Comparison of ENCODE assay signal across 24 mouse cellular contexts in the genomic region with DNA sequence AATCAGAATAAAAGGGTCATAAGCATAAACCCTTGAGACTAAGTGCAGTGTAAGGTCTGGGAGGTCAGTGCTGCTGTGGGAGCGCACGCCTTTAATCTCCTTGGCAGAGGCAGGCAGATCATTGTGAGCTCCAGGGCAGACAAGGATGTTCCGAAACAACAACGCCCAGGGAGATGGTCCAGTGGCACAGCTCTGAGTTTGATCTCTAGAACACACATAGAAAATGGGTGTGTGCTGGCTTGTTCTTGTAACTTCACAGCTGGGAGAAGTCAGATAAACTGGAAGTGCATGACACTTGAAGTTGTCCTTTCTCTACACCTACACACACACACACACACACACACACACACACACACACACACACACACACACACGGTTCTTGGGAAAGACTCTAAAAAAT. TPM values are rescaled to one million over a fixed set of nuclear protein-coding genes. Genes with fewer than 3 reads are reported as not detected.
A peak's percentile ranks its signal among the peaks of the same experiment; 100 is the strongest.
DNase-seq lines count a peak whose midpoint lies in the region; ATAC-seq lines count a peak whose summit lies in the region.
"Had no signal": no experiment of that assay in that cellular context is flagged by ENCODE, and none has a peak within 500 bp of the region (broad histone marks: within the 10 kb centered on the region; RNA-seq: fewer than 3 reads in every experiment).

No protein-coding gene starts in this region.

- H3K27me3 ChIP-seq in heart, embryonic 11.5 days (ENCODE audit: control insufficient read depth, insufficient read depth, low read length) = no peaks in the 10 kb centered on the region
- no peaks in the 10 kb centered on the region for H3K27me3 ChIP-seq in liver, embryonic 12.5 days (replicated peaks)
- H3K27me3 ChIP-seq: forebrain, embryonic 13.5 days; limb, embryonic 15.5 days; neural tube, embryonic 13.5 days had no signal

- no peak overlapping the region for H3K27ac ChIP-seq in heart, embryonic 11.5 days (ENCODE audit: low read depth, low read length)
- H3K27ac ChIP-seq in liver, embryonic 12.5 days = peak overlapping the region; percentile 63
- H3K27ac ChIP-seq: forebrain, embryonic 13.5 days; hindbrain, embryonic 10.5 days; limb, embryonic 15.5 days; midbrain, embryonic 10.5 days; neural tube, embryonic 13.5 days had no signal

- peaks cover 27% of the 10 kb centered on the region for H3K4me1 ChIP-seq in heart, embryonic 11.5 days (ENCODE audit: control insufficient read depth, insufficient read depth, low read length)
- H3K4me1 ChIP-seq in liver, embryonic 12.5 days = peaks cover 59% of the 10 kb centered on the region
- H3K4me1 ChIP-seq: hindbrain, embryonic 10.5 days; midbrain, embryonic 10.5 days had no signal

- 65% methylated on average over 5 of the region's 5 CpGs for WGBS in heart, embryonic 11.5 days (ENCODE audit: insufficient replicate concordance)
- 31% methylated on average over 5 of the region's 5 CpGs for WGBS in liver, embryonic 12.5 days (ENCODE audit: insufficient replicate concordance)

- H3K4me2 ChIP-seq in heart, embryonic 11.5 days = no peak overlapping the region
- peak overlapping the region; percentile 49 for H3K4me2 ChIP-seq in liver, embryonic 12.5 days
- H3K4me2 ChIP-seq: forebrain, embryonic 13.5 days; limb, embryonic 15.5 days; neural tube, embryonic 13.5 days had no signal

- no peak for DNase-seq in heart, postnatal 4 days
- no peak for DNase-seq in ovary, postnatal 10 days (ENCODE audit: low spot score)
- no peak for DNase-seq in gastrocnemius, postnatal 4 days (ENCODE audit: low spot score in 2 of 2)
- DNase-seq in frontal cortex, postnatal 25 days (ENCODE audit: low spot score in 2 of 2) = no peak
- DNase-seq: adrenal gland, postnatal 14 days; cerebellum, adult 11 months; cerebellum, postnatal 10 days; gastrocnemius, postnatal 10 days; kidney, adult 11 months; kidney, postnatal 4 days; left cerebral cortex, postnatal 4 days; lung, postnatal 4 days had no signal

- H3K9ac ChIP-seq in heart, embryonic 11.5 days (ENCODE audit: low read depth, low read length) = no peak overlapping the region
- H3K9ac ChIP-seq in liver, embryonic 12.5 days = no peak overlapping the region
- H3K9ac ChIP-seq: forebrain, embryonic 13.5 days; limb, embryonic 15.5 days; neural tube, embryonic 13.5 days had no signal

- peak; percentile 28; the same call in 1 of the 2 replicates for ATAC-seq in heart, embryonic 11.5 days (replicated peaks; ENCODE audit: insufficient number of reproducible peaks, low FRiP score, low TSS enrichment)
- ATAC-seq in erythroblast, adult 5-6 weeks (replicated peaks; ENCODE audit: low FRiP score, poor library complexity, severe bottlenecking) = peak; percentile 85
- peak; percentile 94 for ATAC-seq in liver, embryonic 12.5 days
- ATAC-seq in megakaryocyte progenitor cell, adult 5-6 weeks (replicated peaks; ENCODE audit: poor library complexity) = peak; percentile 56
- ATAC-seq: forebrain, embryonic 13.5 days; hindbrain, embryonic 16.5 days; midbrain, embryonic 16.5 days had no signal

- H3K4me3 ChIP-seq in heart, embryonic 11.5 days (ENCODE audit: low read depth, low read length) = no peak overlapping the region
- no peak overlapping the region for H3K4me3 ChIP-seq in liver, embryonic 12.5 days
- H3K4me3 ChIP-seq: forebrain, embryonic 13.5 days; hindbrain, embryonic 10.5 days; limb, embryonic 15.5 days; midbrain, embryonic 10.5 days; myocyte; neural tube, embryonic 13.5 days had no signal

- H3K36me3 ChIP-seq in heart, embryonic 11.5 days (ENCODE audit: control insufficient read depth, insufficient read depth, low read length) = peaks cover 7% of the 10 kb centered on the region
- H3K36me3 ChIP-seq in liver, embryonic 12.5 days = peaks cover 34% of the 10 kb centered on the region

- no peaks in the 10 kb centered on the region for H3K9me3 ChIP-seq in heart, embryonic 11.5 days (replicated peaks; ENCODE audit: control insufficient read depth, low read length)
- H3K9me3 ChIP-seq in liver, embryonic 12.5 days (replicated peaks) = no peaks in the 10 kb centered on the region
- H3K9me3 ChIP-seq: forebrain, embryonic 13.5 days; hindbrain, embryonic 10.5 days; limb, embryonic 15.5 days; midbrain, embryonic 10.5 days; neural tube, embryonic 13.5 days had no signal

RNA-seq across cellular contexts. Expression of a gene that starts 20.3 kb away (rescaled TPM):
- 20.1 and 22.0 TPM in 2 replicates for polyA plus RNA-seq in heart, embryonic 11.5 days (2014; fragmentation: Nextera tagmentation; extraction: Ambion mirVana)
- total RNA-seq in heart, postnatal 4 days (2021) = 10 to 100 TPM; 31.1 to 36.3 TPM
- total RNA-seq in erythroblast, adult 5-6 weeks (2015; ENCODE audit: low replicate concordance) = 19.6 and 23.8 TPM in 2 replicates
- 10.2 and 15.1 TPM in 2 replicates for total RNA-seq in erythroblast, adult 5-6 weeks (2017; ENCODE audit: low replicate concordance)
- polyA plus RNA-seq in liver, embryonic 12.5 days (2016; fragmentation: Nextera tagmentation; extraction: Ambion mirVana) = 21.7 and 21.9 TPM in 2 replicates
- 64.0 and 67.2 TPM in 2 replicates for total RNA-seq in megakaryocyte progenitor cell, adult 5-6 weeks (2015)
- total RNA-seq in megakaryocyte progenitor cell, adult 5-6 weeks (2017) = 14.1 and 18.5 TPM in 2 replicates
- total RNA-seq in gastrocnemius, postnatal 4 days (2021) = 10 to 100 TPM; 31.7 to 36.7 TPM

RNA-seq across cellular contexts. Expression of a gene that starts 43.5 kb away (rescaled TPM):
- polyA plus RNA-seq in heart, embryonic 11.5 days (2014; fragmentation: Nextera tagmentation; extraction: Ambion mirVana) = 1,124 and 1,155 TPM in 2 replicates
- 100 to 1,000 TPM; 499 to 512 TPM for total RNA-seq in heart, postnatal 4 days (2021)
- total RNA-seq in erythroblast, adult 5-6 weeks (2015; ENCODE audit: low replicate concordance) = 182 and 255 TPM in 2 replicates
- total RNA-seq in erythroblast, adult 5-6 weeks (2017; ENCODE audit: low replicate concordance) = 152 and 196 TPM in 2 replicates
- 1,290 and 1,294 TPM in 2 replicates for polyA plus RNA-seq in liver, embryonic 12.5 days (2016; fragmentation: Nextera tagmentation; extraction: Ambion mirVana)
- total RNA-seq in megakaryocyte progenitor cell, adult 5-6 weeks (2015) = 577 and 581 TPM in 2 replicates
- total RNA-seq in megakaryocyte progenitor cell, adult 5-6 weeks (2017) = 672 and 752 TPM in 2 replicates
- 100 to 1,000 TPM; 404 to 416 TPM for total RNA-seq in gastrocnemius, postnatal 4 days (2021)

Comparison
In these comparisons a context has a peak if more than half of its experiments do, and no peak if none do; other contexts are left out.
1. ATAC-seq: peak in every context shown above with its lines; median percentile 94 in liver, embryonic 12.5 days; 85 in erythroblast, adult 5-6 weeks; 56 in megakaryocyte progenitor cell, adult 5-6 weeks; 28 in heart, embryonic 11.5 days.